14 mouse cellular contexts compared by ENCODE assay signal in the genomic region with DNA sequence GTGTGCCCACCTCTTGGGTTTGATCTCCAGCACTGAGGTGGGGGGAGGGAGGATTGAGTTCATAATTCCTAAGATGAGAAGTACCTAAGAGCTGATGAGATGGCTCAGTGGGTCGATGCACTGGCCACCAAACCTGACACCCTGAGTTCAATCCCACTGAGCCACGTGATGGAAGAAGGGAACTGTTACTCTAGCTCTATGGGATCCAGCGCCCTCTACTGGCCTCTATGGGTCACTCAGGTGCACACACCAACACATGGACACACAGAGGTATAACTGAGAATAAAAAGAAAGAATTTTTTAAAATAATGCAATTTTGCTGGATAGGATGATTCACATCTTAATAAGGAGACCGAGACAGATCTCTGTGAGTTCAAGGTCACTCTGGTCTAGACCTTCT. TPM values are rescaled to one million over a fixed set of nuclear protein-coding genes. Genes with fewer than 3 reads are reported as not detected.
DNase-seq lines count a peak whose midpoint lies in the region; ATAC-seq and TF ChIP-seq lines count a peak whose summit lies in the region.
"Had no signal": no experiment of that assay in that cellular context is flagged by ENCODE, and none has a peak within 500 bp of the region (broad histone marks: within the 10 kb centered on the region; RNA-seq: fewer than 3 reads in every experiment).

No protein-coding gene starts in this region.

- H3K4me1 ChIP-seq in heart, adult 2 months (ENCODE audit: control insufficient read depth, insufficient read depth, low read length) = peaks cover 3% of the 10 kb centered on the region; the same call in 1 of the 2 replicates
- no peaks in the 10 kb centered on the region for H3K4me1 ChIP-seq in E14TG2a.4 (replicated peaks; ENCODE audit: low read depth, low read length)
- H3K4me1 ChIP-seq in liver, embryonic 14.5 days (replicated peaks; ENCODE audit: control insufficient read depth in 2 of 2, insufficient read depth in 2 of 2, low read length in 1 of 2) = peaks cover 21 to 32% of the 10 kb centered on the region in 2 experiments
- H3K4me1 ChIP-seq: hindbrain, embryonic 15.5 days; limb, embryonic 12.5 days had no signal

- TF ChIP-seq EP300 in heart, adult 2 months (IDR thresholded peaks at IDR 0.05; ENCODE audit: insufficient read depth, low read depth, low read length) = no peak
- TF ChIP-seq EP300 in liver, embryonic 14.5 days (IDR thresholded peaks at IDR 0.05; ENCODE audit: low read depth) = no peak

- WGBS in heart, adult 2 months = 76% methylated on average over 4 of the region's 4 CpGs
- WGBS in liver, embryonic 14.5 days (ENCODE audit: insufficient replicate concordance) = 62% methylated on average over 4 of the region's 4 CpGs

- H3K79me2 ChIP-seq in heart, adult 2 months (replicated peaks; ENCODE audit: control insufficient read depth, insufficient read depth, low read length) = no peaks in the 10 kb centered on the region

- DNase-seq in heart, adult 2 months = no peak
- DNase-seq in heart, postnatal 36 days = no peak
- DNase-seq in c-Kit-positive CD71-positive TER-119-negative erythroid progenitor cells, embryonic 14.5 days (ENCODE audit: low read depth) = peak; percentile 24
- peak; percentile 29 to 42 (median 35) for DNase-seq in liver, embryonic 14.5 days (ENCODE audit: low read depth in 3 of 3, low spot score in 3 of 3)
- no peak for DNase-seq in heart, postnatal 4 days
- no peak for DNase-seq in B cell, adult 2 months
- no peak for DNase-seq in frontal cortex, postnatal 25 days (ENCODE audit: low spot score in 2 of 2)
- DNase-seq: adrenal gland, postnatal 14 days; cerebellum, adult 9-10 months had no signal

- peak; percentile 20; the same call in 1 of the 2 replicates for TF ChIP-seq CTCF in heart, adult 2 months (IDR thresholded peaks at IDR 0.05)
- peak; percentile 83 for TF ChIP-seq CTCF in E14TG2a.4 (conservative IDR thresholded peaks at IDR 0.05; ENCODE audit: low read length)
- peak; percentile 71 for TF ChIP-seq CTCF in liver, embryonic 14.5 days (IDR thresholded peaks at IDR 0.05; ENCODE audit: low read depth)

- H3K27me3 ChIP-seq in heart, adult 2 months (ENCODE audit: control insufficient read depth, insufficient read depth, low read length) = no peaks in the 10 kb centered on the region
- peaks cover 11% of the 10 kb centered on the region; the same call in 1 of the 2 replicates for H3K27me3 ChIP-seq in E14TG2a.4 (ENCODE audit: insufficient read depth, low read length)
- H3K27me3 ChIP-seq in liver, embryonic 14.5 days (ENCODE audit: control insufficient read depth, insufficient read depth, low read length) = no peaks in the 10 kb centered on the region
- H3K27me3 ChIP-seq: hindbrain, embryonic 15.5 days; Patski had no signal

- no peak overlapping the region for H3K4me3 ChIP-seq in heart, adult 2 months
- no peak overlapping the region for H3K4me3 ChIP-seq in E14TG2a.4 (replicated peaks; ENCODE audit: low read length)
- H3K4me3 ChIP-seq in liver, embryonic 14.5 days (ENCODE audit: insufficient read depth in 1 of 2, low read depth in 2 of 2, low read length in 2 of 2) = no peak overlapping the region
- H3K4me3 ChIP-seq: hindbrain, embryonic 15.5 days; limb, embryonic 12.5 days had no signal

- intact Hi-C loops in heart, adult 2 months (cut with DNase I) = no loop called here
- intact Hi-C loops in heart, postnatal 36 days (cut with DNase I) = no loop called here

- no peak overlapping the region for H3K9ac ChIP-seq in heart, adult 2 months (ENCODE audit: low read depth, low read length)
- H3K9ac ChIP-seq in liver, embryonic 14.5 days (replicated peaks) = no peak overlapping the region; the same call in 1 of the 2 replicates
- H3K9ac ChIP-seq: hindbrain, embryonic 15.5 days; limb, embryonic 12.5 days had no signal

- no peaks in the 10 kb centered on the region for H3K36me3 ChIP-seq in heart, adult 2 months (ENCODE audit: control insufficient read depth, insufficient read depth, low read length)
- H3K36me3 ChIP-seq in E14TG2a.4 (ENCODE audit: insufficient read depth, low read length) = no peaks in the 10 kb centered on the region
- H3K36me3 ChIP-seq in liver, embryonic 14.5 days (replicated peaks; ENCODE audit: control insufficient read depth, insufficient read depth, low read depth) = no peaks in the 10 kb centered on the region
- H3K36me3 ChIP-seq: hindbrain, embryonic 15.5 days; limb, embryonic 12.5 days had no signal

- ATAC-seq in liver, embryonic 14.5 days (ENCODE audit: insufficient read depth) = no peak
- ATAC-seq: Patski had no signal

- H3K9me3 ChIP-seq in E14TG2a.4 (ENCODE audit: low read length) = no peaks in the 10 kb centered on the region
- H3K9me3 ChIP-seq in liver, embryonic 14.5 days (ENCODE audit: control insufficient read depth, low read length) = no peaks in the 10 kb centered on the region
- H3K9me3 ChIP-seq: hindbrain, embryonic 15.5 days; limb, embryonic 12.5 days had no signal

- no peak for TF ChIP-seq POLR2A in heart, adult 2 months (IDR thresholded peaks at IDR 0.05; ENCODE audit: insufficient read depth, low read depth, low read length)

- H3K4me2 ChIP-seq in liver, embryonic 14.5 days (ENCODE audit: low read depth) = peak overlapping the region; percentile 50
- H3K4me2 ChIP-seq: hindbrain, embryonic 15.5 days; limb, embryonic 12.5 days had no signal

- no peak overlapping the region for H3K27ac ChIP-seq in heart, adult 2 months
- H3K27ac ChIP-seq in liver, embryonic 14.5 days = peak overlapping the region; percentile 96
- H3K27ac ChIP-seq: hindbrain, embryonic 15.5 days; kidney, postnatal 0 days; limb, embryonic 12.5 days had no signal

RNA-seq across cellular contexts. Expression of a gene that starts 45.4 kb away (rescaled TPM):
- 10 to 100 TPM; 87.1 to 90.3 TPM for total RNA-seq in heart, adult 2 months (2021)
- polyA plus RNA-seq in heart, adult 2 months (2012; rRNA removed) = 91.0 and 133 TPM in 2 replicates
- 10 to 100 TPM; 78.2 to 81.0 TPM for total RNA-seq in heart, postnatal 36 days (2021)
- 54.1 and 60.3 TPM in 2 replicates for polyA plus RNA-seq in liver, embryonic 14.5 days (2012; rRNA removed)
- 93.0 and 105 TPM in 2 replicates for polyA plus RNA-seq in liver, embryonic 14.5 days (2014; fragmentation: Nextera tagmentation; extraction: Ambion mirVana)
- 10 to 100 TPM; 72.9 to 75.3 TPM for total RNA-seq in heart, postnatal 4 days (2021)

RNA-seq across cellular contexts. Expression of a gene that starts 45.5 kb away (rescaled TPM):
- 10 to 100 TPM; 27.2 to 27.6 TPM for total RNA-seq in heart, adult 2 months (2021)
- polyA plus RNA-seq in heart, adult 2 months (2012; rRNA removed) = 59.5 and 72.3 TPM in 2 replicates
- 10 to 100 TPM; 29.9 to 30.0 TPM for total RNA-seq in heart, postnatal 36 days (2021)
- polyA plus RNA-seq in liver, embryonic 14.5 days (2012; rRNA removed) = 15.6 and 22.5 TPM in 2 replicates
- 18.0 and 19.4 TPM in 2 replicates for polyA plus RNA-seq in liver, embryonic 14.5 days (2014; fragmentation: Nextera tagmentation; extraction: Ambion mirVana)
- total RNA-seq in heart, postnatal 4 days (2021) = 10 to 100 TPM; 42.6 to 45.3 TPM

RNA-seq across cellular contexts. Expression of a gene that starts 57.8 kb away (rescaled TPM):
- total RNA-seq in heart, adult 2 months (2021) = 1 to 10 TPM in 1 of 2 experiments, under 1 TPM in 1; 0.99 to 2.3 TPM
- polyA plus RNA-seq in heart, adult 2 months (2012; rRNA removed) = 5.6 TPM in 2 replicates
- 1 to 10 TPM; 1.4 to 1.9 TPM for total RNA-seq in heart, postnatal 36 days (2021)
- polyA plus RNA-seq in liver, embryonic 14.5 days (2012; rRNA removed) = 0.12 and 0.21 TPM in 2 replicates
- polyA plus RNA-seq in liver, embryonic 14.5 days (2014; fragmentation: Nextera tagmentation; extraction: Ambion mirVana) = 0.08 and 0.16 TPM in 2 replicates
- 1 to 10 TPM; 7.6 to 8.9 TPM for total RNA-seq in heart, postnatal 4 days (2021)

Comparison
In these comparisons a context has a peak if more than half of its experiments do, and no peak if none do; other contexts are left out.
1. DNase-seq: peak in c-Kit-positive CD71-positive TER-119-negative erythroid progenitor cells, embryonic 14.5 days (single experiment) and liver, embryonic 14.5 days (3 of 3); none in heart, adult 2 months (0 of 2), heart, postnatal 36 days (0 of 2), heart, postnatal 4 days (single experiment), B cell, adult 2 months (0 of 2) and frontal cortex, postnatal 25 days (0 of 2).
2. CTCF ChIP-seq: peak in every context shown above with its lines; median percentile 83 in E14TG2a.4; 71 in liver, embryonic 14.5 days; 20 in heart, adult 2 months.